Mouse (Mus musculus) effector memory CD4-positive, alpha-beta T cell, adult 7 months (primary cell): ENCODE data around the gene Olfr1218. TPM values are rescaled to one million over a fixed set of nuclear protein-coding genes. Genes with fewer than 3 reads are reported as not detected.

Experiments used
- polyA plus RNA-seq: library from polyadenylated mRNA; unstranded; fragments of 100-300 nt; shearing (Covaris generic); gene quantifications from one replicate; pipeline ENCODE4 v1.2.1, GENCODE M21; 2017

Olfr1218 gene
- polyA plus RNA-seq, result not detected

GRCm38 (mm10) chr2:89061087-89061486 is at the start of gene Olfr1218:
Gene Olfr1218 (minus strand): TSS chr2:89061187.

GRCm38 (mm10) chr2:89106735-89107134 is 45.7 kb upstream of the Olfr1218 start, which contains the start of gene Olfr1220:
Gene Olfr1220 (minus strand): TSS chr2:89106835.

DNA sequence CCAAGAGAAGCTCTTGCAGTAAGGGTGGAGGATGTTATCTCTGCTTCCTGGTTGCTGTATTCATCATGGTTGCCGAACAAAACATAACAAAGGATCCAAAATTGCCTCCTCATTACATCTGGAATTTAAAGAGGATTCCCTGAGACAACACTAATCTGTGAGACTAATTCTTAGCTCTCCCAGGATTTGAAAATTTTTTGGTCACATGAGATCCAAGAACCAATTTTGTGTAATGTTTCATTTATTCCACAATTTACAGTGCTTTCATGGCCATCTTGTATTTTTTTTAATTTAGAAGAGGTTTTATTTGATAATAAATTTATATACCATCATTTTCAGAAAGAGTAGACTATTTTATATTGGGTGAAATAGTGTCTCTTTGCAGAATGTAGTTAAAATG is 22.4 kb upstream of the Olfr1218 start, which contains the start of gene Olfr1219:
Gene Olfr1219 (minus strand): TSS at position 101 of the 400 bp plus-strand sequence.

GRCm38 (mm10) chr2:89031965-89032364 is 29.0 kb downstream of the Olfr1218 start, which contains the start of gene Olfr1217:
Gene Olfr1217 (minus strand): TSS chr2:89032065.

GRCm38 (mm10) chr2:89018240-89018639 is 42.7 kb downstream of the Olfr1218 start, which contains the start of gene Olfr1216:
Gene Olfr1216 (minus strand): TSS chr2:89018340.

DNA sequence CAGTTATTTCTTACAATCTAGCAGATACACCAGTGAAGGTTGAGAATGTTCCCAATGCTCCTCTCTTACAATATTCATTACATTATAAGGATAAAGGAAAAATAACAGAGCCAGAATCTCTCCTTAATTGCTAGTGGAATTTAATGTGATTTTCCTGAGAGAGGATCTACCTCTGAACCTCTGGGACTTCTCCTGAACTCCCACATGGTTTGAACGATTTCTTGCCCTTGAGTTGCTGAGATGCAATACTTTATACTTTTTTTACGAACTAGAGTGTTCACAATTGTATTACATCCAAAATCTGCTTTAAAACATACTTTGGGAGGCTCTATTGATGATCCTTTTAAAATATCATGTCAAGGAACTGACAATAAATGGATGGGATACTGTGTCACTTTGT is 54.1 kb downstream of the Olfr1218 start, which contains the start of gene Olfr1215:
Gene Olfr1215 (minus strand): TSS at position 101 of the 400 bp plus-strand sequence.

Other genes with a start within 250 kb of the Olfr1218 start
- not detected for gene Olfr1202, start 246.7 kb downstream of the Olfr1218 start, polyA plus RNA-seq
- gene Olfr1205, start 231.4 kb downstream of the Olfr1218 start, polyA plus RNA-seq, result not detected
- gene Olfr1204, start 211.9 kb downstream of the Olfr1218 start, polyA plus RNA-seq, result not detected
- gene Olfr1206, start 198.0 kb downstream of the Olfr1218 start, polyA plus RNA-seq, result not detected
- not detected for gene Olfr1208, start 158.9 kb downstream of the Olfr1218 start, polyA plus RNA-seq
- gene Olfr1209, start 146.0 kb downstream of the Olfr1218 start, polyA plus RNA-seq, result not detected
- gene Olfr1211, start 123.1 kb downstream of the Olfr1218 start, polyA plus RNA-seq, result not detected
- gene Olfr1212, start 107.2 kb downstream of the Olfr1218 start, polyA plus RNA-seq, result not detected
- not detected for gene Gm13762, start 80.9 kb downstream of the Olfr1218 start, polyA plus RNA-seq
- not detected for gene Olfr1214, start 68.5 kb downstream of the Olfr1218 start, polyA plus RNA-seq
- 0.15 TPM for gene Olfr1215, start 54.2 kb downstream of the Olfr1218 start, polyA plus RNA-seq
- not detected for gene Olfr1216, start 42.8 kb downstream of the Olfr1218 start, polyA plus RNA-seq
- not detected for gene Olfr1217, start 29.1 kb downstream of the Olfr1218 start, polyA plus RNA-seq
- not detected for gene Olfr1219, start 22.3 kb upstream of the Olfr1218 start, polyA plus RNA-seq
- gene Olfr1220, start 45.6 kb upstream of the Olfr1218 start, polyA plus RNA-seq, result 0.15 TPM
- not detected for gene Olfr1221, start 56.1 kb upstream of the Olfr1218 start, polyA plus RNA-seq
- gene Olfr1222, start 71.9 kb upstream of the Olfr1218 start, polyA plus RNA-seq, result not detected
- not detected for gene Olfr1223, start 90.4 kb upstream of the Olfr1218 start, polyA plus RNA-seq
- not detected for gene Olfr1224-ps1, start 102.9 kb upstream of the Olfr1218 start, polyA plus RNA-seq
- gene Olfr1225, start 113.5 kb upstream of the Olfr1218 start, polyA plus RNA-seq, result not detected
- 0.10 TPM for gene Olfr1226, start 138.9 kb upstream of the Olfr1218 start, polyA plus RNA-seq
- not detected for gene Olfr1228, start 192.9 kb upstream of the Olfr1218 start, polyA plus RNA-seq
- not detected for gene Olfr1229, start 226.8 kb upstream of the Olfr1218 start, polyA plus RNA-seq
- not detected for gene Olfr1230, start 236.1 kb upstream of the Olfr1218 start, polyA plus RNA-seq
- not detected for gene Olfr1231, start 245.9 kb upstream of the Olfr1218 start, polyA plus RNA-seq